Mouse (Mus musculus): Measurements from ENCODE around the gene Arf4. TPM values are rescaled to one million over a fixed set of nuclear protein-coding genes. Genes with fewer than 3 reads are reported as not detected.

Gene Arf4
- total RNA-seq (2017), result 101 and 152 TPM in 2 replicates

GRCm38 (mm10) chr14:26637851-26638707 lies at the start of gene Arf4:
TSS of gene Arf4 (plus strand) at chr14:26638074.
- ATAC-seq (replicated peaks in 1 of 2; ENCODE audit: insufficient read depth in 1 of 2, low FRiP score in 2 of 2, low TSS enrichment in 1 of 2, low read depth in 1 of 2, poor library complexity in 2 of 2, severe bottlenecking in 2 of 2), result peak; percentile 96 to 97

GRCm38 (mm10) chr14:26591353-26591752 lies 46.5 kb upstream of the Arf4 start:
- ATAC-seq (replicated peaks in 1 of 2; ENCODE audit: insufficient read depth in 1 of 2, low FRiP score in 2 of 2, low TSS enrichment in 1 of 2, low read depth in 1 of 2, poor library complexity in 2 of 2, severe bottlenecking in 2 of 2), result peak in 1 of 2 experiments; percentile 58; a peak in 2 of 4 replicates

- no peak for ATAC-seq (replicated peaks in 1 of 2; ENCODE audit: insufficient read depth in 1 of 2, low FRiP score in 2 of 2, low TSS enrichment in 1 of 2, low read depth in 1 of 2, poor library complexity in 2 of 2, severe bottlenecking in 2 of 2)
Measured at GRCm38 (mm10) chr14:26593281-26593895, 44.5 kb upstream of the Arf4 start.

- no peak for ATAC-seq (replicated peaks in 1 of 2; ENCODE audit: insufficient read depth in 1 of 2, low FRiP score in 2 of 2, low TSS enrichment in 1 of 2, low read depth in 1 of 2, poor library complexity in 2 of 2, severe bottlenecking in 2 of 2)
Measured at GRCm38 (mm10) chr14:26595167-26595566, 42.7 kb upstream of the Arf4 start.

GRCm38 (mm10) chr14:26595695-26596365 lies 42.0 kb upstream of the Arf4 start:
- peak in 1 of 2 experiments; percentile 17; a peak in 1 of 4 replicates for ATAC-seq (replicated peaks in 1 of 2; ENCODE audit: insufficient read depth in 1 of 2, low FRiP score in 2 of 2, low TSS enrichment in 1 of 2, low read depth in 1 of 2, poor library complexity in 2 of 2, severe bottlenecking in 2 of 2)

- no peak for ATAC-seq (replicated peaks in 1 of 2; ENCODE audit: insufficient read depth in 1 of 2, low FRiP score in 2 of 2, low TSS enrichment in 1 of 2, low read depth in 1 of 2, poor library complexity in 2 of 2, severe bottlenecking in 2 of 2)
Measured at GRCm38 (mm10) chr14:26605354-26605753, 32.5 kb upstream of the Arf4 start.

- no peak for ATAC-seq (replicated peaks in 1 of 2; ENCODE audit: insufficient read depth in 1 of 2, low FRiP score in 2 of 2, low TSS enrichment in 1 of 2, low read depth in 1 of 2, poor library complexity in 2 of 2, severe bottlenecking in 2 of 2)
Measured at GRCm38 (mm10) chr14:26609674-26610073, 28.2 kb upstream of the Arf4 start.

GRCm38 (mm10) chr14:26610689-26611088 lies 27.2 kb upstream of the Arf4 start:
- no peak for ATAC-seq (replicated peaks in 1 of 2; ENCODE audit: insufficient read depth in 1 of 2, low FRiP score in 2 of 2, low TSS enrichment in 1 of 2, low read depth in 1 of 2, poor library complexity in 2 of 2, severe bottlenecking in 2 of 2)

- no peak for ATAC-seq (replicated peaks in 1 of 2; ENCODE audit: insufficient read depth in 1 of 2, low FRiP score in 2 of 2, low TSS enrichment in 1 of 2, low read depth in 1 of 2, poor library complexity in 2 of 2, severe bottlenecking in 2 of 2)
Measured at GRCm38 (mm10) chr14:26625301-26625700, 12.6 kb upstream of the Arf4 start.

GRCm38 (mm10) chr14:26626605-26627140 lies 11.2 kb upstream of the Arf4 start:
- ATAC-seq (replicated peaks in 1 of 2; ENCODE audit: insufficient read depth in 1 of 2, low FRiP score in 2 of 2, low TSS enrichment in 1 of 2, low read depth in 1 of 2, poor library complexity in 2 of 2, severe bottlenecking in 2 of 2), result peak; percentile 58 to 75; a peak in 2 of 4 replicates

- no peak for ATAC-seq (replicated peaks in 1 of 2; ENCODE audit: insufficient read depth in 1 of 2, low FRiP score in 2 of 2, low TSS enrichment in 1 of 2, low read depth in 1 of 2, poor library complexity in 2 of 2, severe bottlenecking in 2 of 2)
Measured at GRCm38 (mm10) chr14:26637025-26637850, 636 bp upstream of the Arf4 start.

GRCm38 (mm10) chr14:26638708-26639084 lies 822 bp downstream of the Arf4 start:
- ATAC-seq (replicated peaks in 1 of 2; ENCODE audit: insufficient read depth in 1 of 2, low FRiP score in 2 of 2, low TSS enrichment in 1 of 2, low read depth in 1 of 2, poor library complexity in 2 of 2, severe bottlenecking in 2 of 2), result peak; percentile 33 to 53; a peak in 3 of 4 replicates

GRCm38 (mm10) chr14:26639251-26639650 lies 1.4 kb downstream of the Arf4 start:
- no peak for ATAC-seq (replicated peaks in 1 of 2; ENCODE audit: insufficient read depth in 1 of 2, low FRiP score in 2 of 2, low TSS enrichment in 1 of 2, low read depth in 1 of 2, poor library complexity in 2 of 2, severe bottlenecking in 2 of 2)

- no peak for ATAC-seq (replicated peaks in 1 of 2; ENCODE audit: insufficient read depth in 1 of 2, low FRiP score in 2 of 2, low TSS enrichment in 1 of 2, low read depth in 1 of 2, poor library complexity in 2 of 2, severe bottlenecking in 2 of 2)
Measured at GRCm38 (mm10) chr14:26639961-26640360, 2.1 kb downstream of the Arf4 start.

GRCm38 (mm10) chr14:26643006-26643624 lies 5.2 kb downstream of the Arf4 start:
- ATAC-seq (replicated peaks in 1 of 2; ENCODE audit: insufficient read depth in 1 of 2, low FRiP score in 2 of 2, low TSS enrichment in 1 of 2, low read depth in 1 of 2, poor library complexity in 2 of 2, severe bottlenecking in 2 of 2), result no peak

- no peak for ATAC-seq (replicated peaks in 1 of 2; ENCODE audit: insufficient read depth in 1 of 2, low FRiP score in 2 of 2, low TSS enrichment in 1 of 2, low read depth in 1 of 2, poor library complexity in 2 of 2, severe bottlenecking in 2 of 2)
Measured at GRCm38 (mm10) chr14:26645989-26646650, 8.2 kb downstream of the Arf4 start.
